Mouse (Mus musculus): ENCODE data around the gene Zfp52. TPM values are rescaled to one million over a fixed set of nuclear protein-coding genes. Genes with fewer than 3 reads are reported as not detected.

Zfp52 gene
- total RNA-seq, 1 experiment: 3.7 TPM

- in situ Hi-C loops (cut with MboI; ENCODE audit: low sequenced_read_pairs in 2 of 2, unreplicated experiment in 2 of 2): no loop called here
These were observed 30.8 kb upstream of the Zfp52 start for GRCm38 (mm10) chr17:21504524-21504923.

DNA sequence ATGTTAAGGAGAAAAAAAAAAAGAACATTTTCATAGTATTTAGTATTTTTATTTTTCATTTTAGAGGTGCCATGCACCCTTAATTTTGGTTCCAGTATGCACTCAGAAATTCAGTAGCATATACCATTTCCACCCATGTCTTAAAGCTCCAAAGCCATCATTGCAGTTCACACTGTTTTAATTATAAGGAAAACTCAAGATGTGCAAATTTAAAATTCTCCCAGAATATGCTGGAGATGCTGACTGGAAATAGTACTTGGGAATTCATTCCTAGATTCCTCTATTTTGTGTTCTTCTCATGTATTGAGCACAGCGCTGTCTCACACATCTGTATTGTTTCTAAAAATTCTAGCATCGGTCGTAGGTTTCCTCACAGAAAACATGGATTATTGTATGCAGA lies 29.1 kb upstream of the Zfp52 start:
- no peak overlapping the region for H3K9ac ChIP-seq (ENCODE audit: insufficient read depth, low read depth, low read length, poor library complexity, severe bottlenecking)
- no peak overlapping the region for H3K4me3 ChIP-seq (ENCODE audit: insufficient read depth in 1 of 2, low read depth in 1 of 2, low read length in 2 of 2, poor library complexity in 1 of 2, severe bottlenecking in 1 of 2)
- DNase-seq (ENCODE audit: low read depth, low spot score): no peak
- no peaks in the 10 kb centered on the region for H3K4me1 ChIP-seq (ENCODE audit: control insufficient read depth in 2 of 2, insufficient read depth in 2 of 2, low read length in 2 of 2, poor library complexity in 1 of 2)
- H3K36me3 ChIP-seq (ENCODE audit: control insufficient read depth, insufficient read depth, low read length, poor library complexity, severe bottlenecking): peaks cover 6% of the 10 kb centered on the region
- no peak for TF ChIP-seq MAFK (IDR thresholded peaks at IDR 0.05; ENCODE audit: insufficient read depth, low read depth, low read length)
- TF ChIP-seq ZNF384 (IDR thresholded peaks at IDR 0.05; ENCODE audit: low read depth, low read length): no peak
- TF ChIP-seq HCFC1 (IDR thresholded peaks at IDR 0.05; ENCODE audit: borderline replicate concordance, insufficient read depth, low read length): no peak
- no peak for TF ChIP-seq CHD2 (IDR thresholded peaks at IDR 0.05; ENCODE audit: low read depth, low read length)
- no peak for TF ChIP-seq ZC3H11A (IDR thresholded peaks at IDR 0.05; ENCODE audit: borderline replicate concordance, low read depth, low read length)
- in situ Hi-C loops (cut with MboI; ENCODE audit: low sequenced_read_pairs in 2 of 2, unreplicated experiment in 2 of 2): no loop called here
- H3K9me3 ChIP-seq (ENCODE audit: control insufficient read depth, insufficient read depth, low read depth, low read length): no peaks in the 10 kb centered on the region; the same call in 1 of the 2 replicates
- H3K27ac ChIP-seq (ENCODE audit: insufficient read depth, low read depth, low read length, poor library complexity, severe bottlenecking): no peak overlapping the region

More at GRCm38 (mm10) chr17:21504524-21504923, 30.8 kb upstream of the Zfp52 start:
- no peak overlapping the region for H3K4me3 ChIP-seq (ENCODE audit: insufficient read depth in 1 of 2, low read depth in 1 of 2, low read length in 2 of 2, poor library complexity in 1 of 2, severe bottlenecking in 1 of 2)
- H3K36me3 ChIP-seq (ENCODE audit: control insufficient read depth, insufficient read depth, low read length, poor library complexity, severe bottlenecking): peaks cover 4% of the 10 kb centered on the region; the same call in 1 of the 2 replicates
- no peak overlapping the region for H3K9ac ChIP-seq (ENCODE audit: insufficient read depth, low read depth, low read length, poor library complexity, severe bottlenecking)
- no peak overlapping the region for H3K27ac ChIP-seq (ENCODE audit: insufficient read depth, low read depth, low read length, poor library complexity, severe bottlenecking)
- no peak for DNase-seq (ENCODE audit: low read depth, low spot score)
- no peaks in the 10 kb centered on the region; the same call in 1 of the 2 replicates for H3K9me3 ChIP-seq (ENCODE audit: control insufficient read depth, insufficient read depth, low read depth, low read length)
- no peaks in the 10 kb centered on the region for H3K4me1 ChIP-seq (ENCODE audit: control insufficient read depth in 2 of 2, insufficient read depth in 2 of 2, low read length in 2 of 2, poor library complexity in 1 of 2)
- no peak for TF ChIP-seq ZC3H11A (IDR thresholded peaks at IDR 0.05; ENCODE audit: borderline replicate concordance, low read depth, low read length)
- TF ChIP-seq ZNF384 (IDR thresholded peaks at IDR 0.05; ENCODE audit: low read depth, low read length): no peak
- no peak for TF ChIP-seq CHD2 (IDR thresholded peaks at IDR 0.05; ENCODE audit: low read depth, low read length)
- TF ChIP-seq HCFC1 (IDR thresholded peaks at IDR 0.05; ENCODE audit: borderline replicate concordance, insufficient read depth, low read length): no peak
- no peak for TF ChIP-seq MAFK (IDR thresholded peaks at IDR 0.05; ENCODE audit: insufficient read depth, low read depth, low read length)

DNA sequence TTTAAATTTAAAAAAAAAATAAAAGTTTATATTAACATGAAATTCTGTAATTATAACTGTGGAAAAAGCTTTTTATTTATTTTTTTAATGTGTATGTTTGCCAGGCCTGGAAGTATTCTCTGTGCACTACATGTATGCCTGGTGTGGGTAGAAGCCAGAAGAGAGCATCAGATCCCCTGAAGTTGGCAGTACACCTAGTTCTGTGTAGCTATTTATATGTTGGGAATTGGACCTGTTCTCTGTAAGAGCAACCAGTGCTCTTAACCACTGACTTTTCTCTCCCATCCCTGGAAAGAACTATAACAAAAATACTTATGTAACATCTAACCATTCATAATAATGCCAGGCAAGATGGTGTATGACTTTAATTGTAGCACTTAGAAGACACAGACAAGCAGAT lies 25.6 kb upstream of the Zfp52 start:
- no peak overlapping the region for H3K4me3 ChIP-seq (ENCODE audit: insufficient read depth in 1 of 2, low read depth in 1 of 2, low read length in 2 of 2, poor library complexity in 1 of 2, severe bottlenecking in 1 of 2)
- no peak for TF ChIP-seq HCFC1 (IDR thresholded peaks at IDR 0.05; ENCODE audit: borderline replicate concordance, insufficient read depth, low read length)
- no peak for TF ChIP-seq CHD2 (IDR thresholded peaks at IDR 0.05; ENCODE audit: low read depth, low read length)
- TF ChIP-seq ZNF384 (IDR thresholded peaks at IDR 0.05; ENCODE audit: low read depth, low read length): no peak
- no peak for TF ChIP-seq ZC3H11A (IDR thresholded peaks at IDR 0.05; ENCODE audit: borderline replicate concordance, low read depth, low read length)
- TF ChIP-seq MAFK (IDR thresholded peaks at IDR 0.05; ENCODE audit: insufficient read depth, low read depth, low read length): no peak
- no peaks in the 10 kb centered on the region for H3K4me1 ChIP-seq (ENCODE audit: control insufficient read depth in 2 of 2, insufficient read depth in 2 of 2, low read length in 2 of 2, poor library complexity in 1 of 2)
- no peak overlapping the region for H3K9ac ChIP-seq (ENCODE audit: insufficient read depth, low read depth, low read length, poor library complexity, severe bottlenecking)
- DNase-seq (ENCODE audit: low read depth, low spot score): no peak
- H3K9me3 ChIP-seq (ENCODE audit: control insufficient read depth, insufficient read depth, low read depth, low read length): peaks cover under 1% of the 10 kb centered on the region; the same call in 1 of the 2 replicates
- H3K27ac ChIP-seq (ENCODE audit: insufficient read depth, low read depth, low read length, poor library complexity, severe bottlenecking): no peak overlapping the region
- peaks cover 6% of the 10 kb centered on the region for H3K36me3 ChIP-seq (ENCODE audit: control insufficient read depth, insufficient read depth, low read length, poor library complexity, severe bottlenecking)
- in situ Hi-C loops (cut with MboI; ENCODE audit: low sequenced_read_pairs in 2 of 2, unreplicated experiment in 2 of 2): no loop called here

DNA sequence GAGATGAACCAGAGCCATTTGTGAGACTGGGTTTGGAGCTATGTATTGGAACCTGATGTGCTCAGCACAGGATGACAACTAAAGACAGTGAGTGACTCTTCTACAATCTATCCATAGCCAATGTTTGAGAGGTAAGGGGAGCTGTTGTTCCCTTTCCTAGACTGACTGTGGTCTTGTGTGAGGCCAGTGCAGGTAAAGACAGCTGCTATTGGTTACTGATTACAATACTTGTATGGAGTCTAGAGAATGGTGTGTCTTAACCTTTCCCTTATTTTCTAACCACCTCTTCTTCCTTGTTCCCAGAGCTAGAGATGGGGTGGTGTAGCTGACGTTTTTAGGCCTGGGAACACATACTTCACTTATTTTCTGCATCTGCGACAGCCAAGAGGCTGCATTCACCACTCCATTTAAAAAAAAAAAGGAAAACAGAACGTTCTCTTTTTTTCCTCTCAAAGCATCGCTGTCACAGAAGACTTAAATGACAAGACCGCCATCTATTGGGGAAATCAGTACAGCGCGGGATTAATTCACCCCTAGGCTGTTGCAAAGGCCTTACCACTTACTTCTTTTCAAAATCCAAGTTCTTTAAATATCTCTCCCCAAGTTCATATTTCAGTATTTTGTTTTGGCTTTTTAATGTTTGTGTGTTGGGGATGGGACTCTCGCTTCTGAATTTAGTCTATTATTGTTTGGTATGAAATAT lies 19.8 kb upstream of the Zfp52 start:
- TF ChIP-seq ZNF384 (IDR thresholded peaks at IDR 0.05; ENCODE audit: low read depth, low read length) (peak; percentile 87), ZC3H11A (IDR thresholded peaks at IDR 0.05; ENCODE audit: borderline replicate concordance, low read depth, low read length) (peak; percentile 53; the same call in 1 of the 2 replicates), MAFK (IDR thresholded peaks at IDR 0.05; ENCODE audit: insufficient read depth, low read depth, low read length) (no peak), HCFC1 (IDR thresholded peaks at IDR 0.05; ENCODE audit: borderline replicate concordance, insufficient read depth, low read length) (no peak), CHD2 (IDR thresholded peaks at IDR 0.05; ENCODE audit: low read depth, low read length) (no peak)
- DNase-seq (ENCODE audit: low read depth, low spot score): peak; percentile 52
- Histone ChIP-seq H3K9me3 (ENCODE audit: control insufficient read depth, insufficient read depth, low read depth, low read length) (peaks cover 3% of the 10 kb centered on the region; the same call in 1 of the 2 replicates), H3K36me3 (ENCODE audit: control insufficient read depth, insufficient read depth, low read length, poor library complexity, severe bottlenecking) (no peaks in the 10 kb centered on the region; the same call in 1 of the 2 replicates), H3K9ac (ENCODE audit: insufficient read depth, low read depth, low read length, poor library complexity, severe bottlenecking) (no peak overlapping the region), H3K27ac (ENCODE audit: insufficient read depth, low read depth, low read length, poor library complexity, severe bottlenecking) (no peak overlapping the region), H3K4me3 (ENCODE audit: insufficient read depth in 1 of 2, low read depth in 1 of 2, low read length in 2 of 2, poor library complexity in 1 of 2, severe bottlenecking in 1 of 2) (peak overlapping the region in 1 of 2 experiments; percentile 72; a peak in 2 of 4 replicates), H3K4me1 (ENCODE audit: control insufficient read depth in 2 of 2, insufficient read depth in 2 of 2, low read length in 2 of 2, poor library complexity in 1 of 2) (peaks cover 0 to 3% of the 10 kb centered on the region in 2 experiments; a peak in 1 of 4 replicates)
- in situ Hi-C loops (cut with MboI; ENCODE audit: low sequenced_read_pairs in 2 of 2, unreplicated experiment in 2 of 2): no loop called here
